Mouse (Mus musculus) liver, embryonic 15.5 days (tissue): ENCODE data around the gene P2rx1. TPM values are rescaled to one million over a fixed set of nuclear protein-coding genes. Genes with fewer than 3 reads are reported as not detected.

Source experiments
- ATAC-seq: fragments of 200-750 bp; cut with Nextera tagmentation; 2 replicates; pipeline ENCODE4 v1.8.0; 2017; ENCODE audit warnings: moderate number of reproducible peaks, mild to moderate bottlenecking, moderate library complexity; ENCODE audit not compliant: insufficient read depth
- H3K27ac ChIP-seq: fragments of 300-500 bp; sonication (generic); replicated peaks from 2 replicates; pipeline ENCODE4 v1.5.1; 2015; ENCODE audit warnings: mild to moderate bottlenecking, inconsistent platforms
- H3K27me3 ChIP-seq: fragments of 300-500 bp; sonication (generic); 2 replicates; pipeline ENCODE4 v1.6.1; 2015; ENCODE audit warnings: mild to moderate bottlenecking, inconsistent platforms
- H3K36me3 ChIP-seq: fragments of 300-500 bp; sonication (generic); replicated peaks from 2 replicates; pipeline ENCODE4 v1.6.1; 2015; ENCODE audit warnings: moderate library complexity, mild to moderate bottlenecking, inconsistent platforms
- H3K4me1 ChIP-seq: fragments of 300-500 bp; sonication (generic); replicated peaks from 2 replicates; pipeline ENCODE4 v1.6.1; 2015; ENCODE audit warnings: inconsistent platforms
- H3K4me2 ChIP-seq: fragments of 300-500 bp; sonication (generic); 2 replicates; pipeline ENCODE4 v1.6.1; 2015; ENCODE audit warnings: moderate library complexity, mild to moderate bottlenecking, inconsistent platforms
- H3K4me3 ChIP-seq: fragments of 300-500 bp; sonication (generic); replicated peaks from 2 replicates; pipeline ENCODE4 v1.5.1; 2015; ENCODE audit warnings: mild to moderate bottlenecking, inconsistent platforms
- H3K9ac ChIP-seq: fragments of 300-500 bp; sonication (generic); 2 replicates; pipeline ENCODE4 v1.6.1; 2015; ENCODE audit warnings: moderate library complexity, mild to moderate bottlenecking, inconsistent platforms
- H3K9me3 ChIP-seq: fragments of 300-500 bp; sonication (generic); replicated peaks from 2 replicates; pipeline ENCODE4 v1.6.1; 2016; ENCODE audit warnings: inconsistent platforms
- WGBS: fragments of 180-500 bp; shearing (Covaris S2); methylation state at CpG from one replicate; pipeline ENCODE4 v1.1.7; 2015; ENCODE audit warnings: mixed read lengths; ENCODE audit not compliant: insufficient replicate concordance; 5-methylcytosine and 5-hydroxymethylcytosine counted together
- polyA plus RNA-seq: library from polyadenylated mRNA; unstranded; fragments of >200 nt; fragmentation: Nextera tagmentation; extraction: Ambion mirVana; gene quantifications from 2 replicates; pipeline ENCODE4 v1.2.1, GENCODE M21; 2015

The P2rx1 gene
- 6.6 and 7.5 TPM in 2 replicates for polyA plus RNA-seq

DNA sequence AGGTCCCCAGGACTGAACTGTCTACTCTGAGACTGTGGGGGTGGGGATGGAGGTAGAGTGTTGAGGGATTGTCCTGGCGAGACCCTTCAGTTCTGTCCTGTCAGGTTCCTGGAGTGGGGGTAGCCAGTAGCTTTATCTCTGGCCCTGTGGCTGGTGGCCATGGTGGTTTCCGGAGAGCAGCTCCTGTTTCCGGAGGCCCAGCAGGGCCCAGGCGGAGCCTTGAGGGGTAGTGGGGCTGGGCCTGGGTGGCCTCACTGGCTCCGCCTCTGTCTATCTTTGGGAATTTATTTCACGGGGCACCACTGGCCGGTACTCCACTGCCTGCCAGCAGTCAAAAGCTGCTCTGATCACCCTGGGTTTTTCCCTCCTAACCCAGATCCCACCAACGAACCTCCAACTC, at the start of gene P2rx1:
P2rx1 (plus strand) TSS at position 333 of the 400 bp plus-strand sequence.
- no peak within 1 kb of the TSS for H3K9ac ChIP-seq
- H3K9me3 ChIP-seq: no peaks in the 10 kb centered on the region
- H3K4me1 ChIP-seq: peaks cover 17% of the 10 kb centered on the region
- H3K27me3 ChIP-seq: 0 out of 2 replicates have a peak, but pooled peaks cover 5% of the 10 kb centered on the region
- 7% methylated on average over 8 of the region's 8 CpGs for WGBS
- peak within 1 kb of the TSS; percentile 34 for H3K4me2 ChIP-seq
- H3K36me3 ChIP-seq: no peaks in the 10 kb centered on the region
- peak within 1 kb of the TSS; percentile 22 for H3K4me3 ChIP-seq
- H3K27ac ChIP-seq: peak within 1 kb of the TSS; percentile 33; the same call in 1 of the 2 replicates
- ATAC-seq: peak; percentile 60; the same call in 1 of the 2 replicates

GRCm38 (mm10) chr11:72951137-72952000, 47.5 kb upstream of the P2rx1 start:
- Histone ChIP-seq H3K27me3 (no peaks in the 10 kb centered on the region; the same call in 1 of the 2 replicates), H3K27ac (no peak overlapping the region), H3K4me2 (no peak overlapping the region), H3K36me3 (no peaks in the 10 kb centered on the region), H3K9me3 (0 out of 2 replicates have a peak, but pooled peaks cover 3% of the 10 kb centered on the region), H3K9ac (no peak overlapping the region), H3K4me1 (peaks cover 25% of the 10 kb centered on the region), H3K4me3 (no peak overlapping the region)
- ATAC-seq: no peak
- WGBS: 40% methylated on average over 22 of the region's 22 CpGs

DNA sequence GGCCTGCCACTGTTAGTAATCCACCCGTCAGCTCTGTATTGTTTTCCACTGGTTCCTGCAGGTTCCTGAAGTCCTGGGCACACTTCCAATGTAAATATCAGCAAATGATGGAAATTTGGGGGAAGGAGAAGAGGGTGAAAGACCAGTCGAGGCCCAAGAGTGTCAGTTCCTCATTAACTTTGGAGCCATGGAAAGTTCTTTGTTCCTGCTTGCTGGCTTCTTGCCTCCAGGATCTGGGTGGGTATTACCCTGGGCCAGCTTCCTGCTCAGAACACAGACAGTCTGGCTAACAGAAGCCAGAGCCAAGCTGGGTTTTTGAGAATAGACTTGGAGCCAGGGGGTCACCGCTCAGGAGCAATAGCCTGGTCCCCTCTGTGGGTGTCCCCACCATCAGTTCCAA, 46.7 kb upstream of the P2rx1 start:
- H3K4me3 ChIP-seq: no peak overlapping the region
- H3K36me3 ChIP-seq: no peaks in the 10 kb centered on the region
- no peak overlapping the region for H3K27ac ChIP-seq
- H3K27me3 ChIP-seq: no peaks in the 10 kb centered on the region; the same call in 1 of the 2 replicates
- 0 out of 2 replicates have a peak, but pooled peaks cover 3% of the 10 kb centered on the region for H3K9me3 ChIP-seq
- WGBS: 44% methylated on average over 3 of the region's 3 CpGs
- no peak overlapping the region for H3K9ac ChIP-seq
- no peak overlapping the region for H3K4me2 ChIP-seq
- H3K4me1 ChIP-seq: peaks cover 22% of the 10 kb centered on the region
- ATAC-seq: no peak

- Histone ChIP-seq H3K27ac (no peak overlapping the region), H3K27me3 (no peaks in the 10 kb centered on the region; the same call in 1 of the 2 replicates), H3K4me2 (no peak overlapping the region), H3K9me3 (0 out of 2 replicates have a peak, but pooled peaks cover 3% of the 10 kb centered on the region), H3K9ac (no peak overlapping the region), H3K4me1 (peaks cover 24% of the 10 kb centered on the region), H3K36me3 (no peaks in the 10 kb centered on the region), H3K4me3 (no peak overlapping the region)
- WGBS: 68% methylated on average over 6 of the region's 6 CpGs
- no peak for ATAC-seq
These were observed 46.2 kb upstream of the P2rx1 start for GRCm38 (mm10) chr11:72952697-72953096.

DNA sequence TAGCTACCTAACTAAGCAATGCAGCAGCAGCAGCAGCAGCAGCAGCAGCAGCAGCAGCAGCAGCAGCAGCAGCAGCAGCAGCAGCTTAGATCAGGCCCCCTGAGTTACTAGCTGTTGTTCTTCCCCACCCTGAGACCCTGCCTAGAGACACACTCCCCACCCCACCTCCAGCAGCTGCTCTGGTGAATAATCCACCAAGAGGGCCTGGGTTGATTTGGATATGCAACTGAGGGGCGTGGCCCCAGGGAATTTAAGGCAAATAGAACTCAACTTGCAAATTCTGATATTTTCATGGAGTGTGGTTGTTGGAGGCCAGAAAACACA, 45.8 kb upstream of the P2rx1 start:
- no peak overlapping the region for H3K9ac ChIP-seq

DNA sequence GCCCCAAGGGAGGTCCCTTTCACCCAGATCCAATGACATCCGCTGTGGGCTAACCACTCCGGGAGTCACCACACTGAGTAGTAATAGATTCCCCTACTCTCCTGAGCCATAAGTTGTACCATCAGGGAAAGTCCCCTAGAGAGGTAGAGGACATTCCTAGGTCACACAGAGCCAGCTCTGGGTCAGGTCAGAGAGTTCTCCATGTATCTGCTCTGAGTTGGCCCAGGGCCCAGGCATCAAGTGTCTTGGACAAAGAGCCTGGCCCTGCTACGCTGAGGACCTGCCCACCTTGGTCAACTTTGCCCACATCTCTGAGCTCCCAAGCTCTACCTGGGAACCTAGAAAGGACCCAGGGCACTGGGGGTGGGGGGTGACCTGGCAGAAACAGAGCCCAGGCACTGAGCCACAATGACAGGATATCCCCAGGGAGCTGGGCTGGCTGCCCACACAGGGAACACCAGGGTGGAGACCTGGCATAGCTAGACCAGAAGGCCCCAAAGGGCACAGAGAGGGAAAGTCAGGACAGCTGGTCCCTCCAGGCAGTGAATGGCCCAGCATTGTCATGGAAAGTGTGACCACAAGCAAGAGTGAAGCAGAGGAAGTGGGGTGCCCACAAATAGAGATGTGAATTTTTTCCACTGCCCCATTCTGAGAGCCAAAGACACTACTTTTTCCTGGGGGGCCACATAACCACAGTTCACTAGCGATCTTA, 45.3 kb upstream of the P2rx1 start:
- no peak overlapping the region for H3K9ac ChIP-seq
- no peak overlapping the region for H3K4me3 ChIP-seq
- no peak for ATAC-seq
- peaks cover 24% of the 10 kb centered on the region for H3K4me1 ChIP-seq
- no peak overlapping the region for H3K4me2 ChIP-seq
- no peaks in the 10 kb centered on the region for H3K27me3 ChIP-seq
- no peak overlapping the region for H3K27ac ChIP-seq
- H3K9me3 ChIP-seq: 0 out of 2 replicates have a peak, but pooled peaks cover 3% of the 10 kb centered on the region
- no peaks in the 10 kb centered on the region for H3K36me3 ChIP-seq
- WGBS: 57% methylated on average over 4 of the region's 4 CpGs

More for the DNA sequence above, 45.8 kb upstream of the P2rx1 start:
- Histone ChIP-seq H3K36me3 (no peaks in the 10 kb centered on the region), H3K27me3 (no peaks in the 10 kb centered on the region), H3K4me3 (no peak overlapping the region), H3K4me2 (no peak overlapping the region), H3K9me3 (0 out of 2 replicates have a peak, but pooled peaks cover 3% of the 10 kb centered on the region), H3K27ac (no peak overlapping the region), H3K4me1 (peaks cover 24% of the 10 kb centered on the region)
- 59% methylated on average over 1 of the region's 1 CpGs for WGBS
- ATAC-seq: no peak

DNA sequence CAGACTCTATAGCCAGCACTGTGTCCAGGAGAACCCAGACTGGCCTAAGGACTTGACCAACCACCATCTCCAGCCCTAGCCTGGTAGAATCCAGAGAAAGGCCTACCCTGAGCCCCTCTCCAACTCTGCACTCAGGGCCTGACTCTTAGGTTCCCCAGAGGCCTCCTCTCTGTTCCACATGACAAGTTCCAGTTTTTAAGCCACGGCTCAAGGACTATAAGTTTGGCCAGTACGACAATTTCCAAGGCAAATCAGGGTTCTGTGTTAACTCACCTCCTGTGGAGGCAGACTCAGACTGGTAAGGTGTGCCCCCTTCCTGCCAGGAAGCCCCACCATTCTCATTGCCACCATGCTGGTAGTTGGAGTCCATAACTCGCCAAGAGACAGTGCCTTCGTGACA, 44.7 kb upstream of the P2rx1 start:
- no peak for ATAC-seq
- 0 out of 2 replicates have a peak, but pooled peaks cover 3% of the 10 kb centered on the region for H3K9me3 ChIP-seq
- no peak overlapping the region for H3K4me2 ChIP-seq
- peaks cover 4% of the 10 kb centered on the region; the same call in 1 of the 2 replicates for H3K27me3 ChIP-seq
- H3K27ac ChIP-seq: no peak overlapping the region
- peaks cover 24% of the 10 kb centered on the region for H3K4me1 ChIP-seq
- no peak overlapping the region for H3K4me3 ChIP-seq
- H3K36me3 ChIP-seq: no peaks in the 10 kb centered on the region
- H3K9ac ChIP-seq: no peak overlapping the region
- WGBS: 54% methylated on average over 4 of the region's 4 CpGs

GRCm38 (mm10) chr11:72955339-72955974, 43.4 kb upstream of the P2rx1 start:
- peak; percentile 47; the same call in 1 of the 2 replicates for ATAC-seq
- H3K4me3 ChIP-seq: no peak overlapping the region
- no peak overlapping the region for H3K27ac ChIP-seq
- no peaks in the 10 kb centered on the region for H3K9me3 ChIP-seq
- peaks cover 24% of the 10 kb centered on the region for H3K4me1 ChIP-seq
- no peak overlapping the region for H3K9ac ChIP-seq
- WGBS: 18% methylated on average over 5 of the region's 5 CpGs
- H3K36me3 ChIP-seq: no peaks in the 10 kb centered on the region
- H3K4me2 ChIP-seq: no peak overlapping the region
- H3K27me3 ChIP-seq: peaks cover 17% of the 10 kb centered on the region

GRCm38 (mm10) chr11:72957318-72957717, 41.6 kb upstream of the P2rx1 start:
- Histone ChIP-seq H3K27me3 (peaks cover 35% of the 10 kb centered on the region), H3K9ac (no peak overlapping the region), H3K4me1 (peaks cover 38% of the 10 kb centered on the region), H3K36me3 (no peaks in the 10 kb centered on the region), H3K9me3 (no peaks in the 10 kb centered on the region), H3K4me3 (no peak overlapping the region), H3K4me2 (no peak overlapping the region), H3K27ac (no peak overlapping the region)
- WGBS: 18% methylated on average over 2 of the region's 2 CpGs
- no peak for ATAC-seq

GRCm38 (mm10) chr11:72959924-72960679, 38.8 kb upstream of the P2rx1 start:
- Histone ChIP-seq H3K4me3 (peak overlapping the region; percentile 53; the same call in 1 of the 2 replicates), H3K9ac (no peak overlapping the region), H3K9me3 (no peaks in the 10 kb centered on the region), H3K4me2 (peak overlapping the region; percentile 73), H3K27me3 (peaks cover 48% of the 10 kb centered on the region), H3K36me3 (no peaks in the 10 kb centered on the region), H3K4me1 (peaks cover 24% of the 10 kb centered on the region), H3K27ac (no peak overlapping the region)
- WGBS: 27% methylated on average over 15 of the region's 15 CpGs
- ATAC-seq: no peak
